Mouse (Mus musculus) intestine, embryonic 16.5 days (tissue): ENCODE measurements around the gene Gata5. TPM values are rescaled to one million over a fixed set of nuclear protein-coding genes. Genes with fewer than 3 reads are reported as not detected.
A peak's percentile ranks its signal among the peaks of the same experiment; 100 is the strongest.

Experiments used
- ATAC-seq: fragments of 200-750 bp; cut with Nextera tagmentation; 2 replicates; pipeline ENCODE4 v1.8.0; 2017; ENCODE audit warnings: moderate TSS enrichment, moderate library complexity
- H3K27ac ChIP-seq: fragments of 300-500 bp; sonication (generic); 2 replicates; pipeline ENCODE4 v1.5.1; 2014; ENCODE audit warnings: mild to moderate bottlenecking, low read length
- H3K27me3 ChIP-seq: fragments of 300-500 bp; sonication (generic); replicated peaks from 2 replicates; pipeline ENCODE4 v1.6.1; 2014; ENCODE audit warnings: low read length, control low read depth, mixed read lengths; ENCODE audit not compliant: control insufficient read depth, insufficient read depth
- H3K36me3 ChIP-seq: fragments of 300-500 bp; sonication (generic); 2 replicates; pipeline ENCODE4 v1.6.1; 2014; ENCODE audit warnings: low read length, control low read depth; ENCODE audit not compliant: control insufficient read depth, insufficient read depth
- H3K4me1 ChIP-seq: fragments of 300-500 bp; sonication (generic); 2 replicates; pipeline ENCODE4 v1.6.1; 2014; ENCODE audit warnings: low read length, control low read depth, mixed read lengths; ENCODE audit not compliant: control insufficient read depth, insufficient read depth
- H3K4me2 ChIP-seq: fragments of 300-500 bp; sonication (generic); 2 replicates; pipeline ENCODE4 v1.6.1; 2014; ENCODE audit warnings: low read depth, low read length, control low read depth
- H3K4me3 ChIP-seq: fragments of 300-500 bp; sonication (generic); 2 replicates; pipeline ENCODE4 v1.5.1; 2014; ENCODE audit warnings: mild to moderate bottlenecking, low read length
- H3K9ac ChIP-seq: fragments of 300-500 bp; sonication (generic); 2 replicates; pipeline ENCODE4 v1.6.1; 2014; ENCODE audit warnings: low read depth, low read length
- H3K9me3 ChIP-seq: fragments of 300-500 bp; sonication (generic); 2 replicates; pipeline ENCODE4 v1.6.1; 2016; ENCODE audit warnings: low read length, control low read depth; ENCODE audit not compliant: control insufficient read depth
- WGBS: fragments of 180-500 bp; shearing (Covaris S2); extraction: QIAGEN DNeasy Blood & Tissue Kit; methylation state at CpG from one replicate; pipeline ENCODE4 v1.1.7; 2014; 5-methylcytosine and 5-hydroxymethylcytosine counted together
- polyA plus RNA-seq: library from polyadenylated mRNA; unstranded; fragments of >200 nt; fragmentation: Nextera tagmentation; extraction: Ambion mirVana; gene quantifications from 2 replicates; pipeline ENCODE4 v1.2.1, GENCODE M21; 2015

The Gata5 gene
- polyA plus RNA-seq, 1 experiment from 2014 or later: 10.3 TPM

DNA sequence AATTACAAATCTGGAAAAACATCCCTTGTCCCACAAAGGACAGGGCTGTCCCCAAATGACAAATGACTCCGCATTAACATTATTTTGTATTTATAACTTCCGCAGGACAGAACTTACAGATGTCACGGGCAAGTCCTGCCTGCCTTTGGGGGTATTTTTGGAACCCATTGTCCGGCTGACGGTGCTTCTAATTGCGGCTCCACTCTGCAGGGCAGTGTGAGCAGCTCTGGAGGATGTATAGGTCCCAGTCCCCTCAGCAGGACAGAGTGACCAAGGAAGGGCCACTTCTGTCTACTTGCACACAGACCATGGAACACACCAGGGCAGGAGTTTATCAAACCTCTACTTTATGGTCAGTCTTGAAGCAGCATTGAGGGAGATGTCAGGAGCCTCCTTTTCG lies 16.9 kb downstream of the Gata5 start:
- H3K27ac ChIP-seq: no peak overlapping the region
- WGBS: 78% methylated on average over 7 of the region's 7 CpGs
- no peak overlapping the region for H3K9ac ChIP-seq
- H3K4me1 ChIP-seq: peaks cover 10% of the 10 kb centered on the region
- no peaks in the 10 kb centered on the region for H3K27me3 ChIP-seq
- H3K36me3 ChIP-seq: no peaks in the 10 kb centered on the region
- ATAC-seq: no peak
- no peak overlapping the region for H3K4me2 ChIP-seq
- no peak overlapping the region for H3K4me3 ChIP-seq
- H3K9me3 ChIP-seq: no peaks in the 10 kb centered on the region

GRCm38 (mm10) chr2:180314292-180314691 lies 20.2 kb downstream of the Gata5 start:
- 73% methylated on average over 2 of the region's 2 CpGs for WGBS
- H3K9me3 ChIP-seq: no peaks in the 10 kb centered on the region
- H3K27ac ChIP-seq: peak overlapping the region; percentile 50
- H3K9ac ChIP-seq: no peak overlapping the region
- no peaks in the 10 kb centered on the region; the same call in 1 of the 2 replicates for H3K4me1 ChIP-seq
- H3K4me2 ChIP-seq: no peak overlapping the region
- H3K27me3 ChIP-seq: no peaks in the 10 kb centered on the region
- ATAC-seq: peak; percentile 92
- no peak overlapping the region for H3K4me3 ChIP-seq
- H3K36me3 ChIP-seq: no peaks in the 10 kb centered on the region

GRCm38 (mm10) chr2:180311147-180311546 lies 23.4 kb downstream of the Gata5 start:
- Histone ChIP-seq H3K27me3 (no peaks in the 10 kb centered on the region), H3K9ac (no peak overlapping the region), H3K36me3 (no peaks in the 10 kb centered on the region), H3K27ac (no peak overlapping the region), H3K9me3 (no peaks in the 10 kb centered on the region), H3K4me2 (no peak overlapping the region), H3K4me3 (no peak overlapping the region), H3K4me1 (no peaks in the 10 kb centered on the region; the same call in 1 of the 2 replicates)
- ATAC-seq: no peak
- WGBS: 85% methylated on average over 4 of the region's 4 CpGs

GRCm38 (mm10) chr2:180307680-180308079 lies 26.8 kb downstream of the Gata5 start:
- no peak overlapping the region for H3K4me3 ChIP-seq
- H3K4me2 ChIP-seq: no peak overlapping the region
- no peak overlapping the region for H3K9ac ChIP-seq
- 39% methylated on average over 2 of the region's 2 CpGs for WGBS
- H3K27ac ChIP-seq: no peak overlapping the region
- no peaks in the 10 kb centered on the region for H3K27me3 ChIP-seq
- H3K4me1 ChIP-seq: 0 out of 2 replicates have a peak, but pooled peaks cover 3% of the 10 kb centered on the region
- no peak for ATAC-seq
- no peaks in the 10 kb centered on the region for H3K9me3 ChIP-seq
- H3K36me3 ChIP-seq: no peaks in the 10 kb centered on the region

DNA sequence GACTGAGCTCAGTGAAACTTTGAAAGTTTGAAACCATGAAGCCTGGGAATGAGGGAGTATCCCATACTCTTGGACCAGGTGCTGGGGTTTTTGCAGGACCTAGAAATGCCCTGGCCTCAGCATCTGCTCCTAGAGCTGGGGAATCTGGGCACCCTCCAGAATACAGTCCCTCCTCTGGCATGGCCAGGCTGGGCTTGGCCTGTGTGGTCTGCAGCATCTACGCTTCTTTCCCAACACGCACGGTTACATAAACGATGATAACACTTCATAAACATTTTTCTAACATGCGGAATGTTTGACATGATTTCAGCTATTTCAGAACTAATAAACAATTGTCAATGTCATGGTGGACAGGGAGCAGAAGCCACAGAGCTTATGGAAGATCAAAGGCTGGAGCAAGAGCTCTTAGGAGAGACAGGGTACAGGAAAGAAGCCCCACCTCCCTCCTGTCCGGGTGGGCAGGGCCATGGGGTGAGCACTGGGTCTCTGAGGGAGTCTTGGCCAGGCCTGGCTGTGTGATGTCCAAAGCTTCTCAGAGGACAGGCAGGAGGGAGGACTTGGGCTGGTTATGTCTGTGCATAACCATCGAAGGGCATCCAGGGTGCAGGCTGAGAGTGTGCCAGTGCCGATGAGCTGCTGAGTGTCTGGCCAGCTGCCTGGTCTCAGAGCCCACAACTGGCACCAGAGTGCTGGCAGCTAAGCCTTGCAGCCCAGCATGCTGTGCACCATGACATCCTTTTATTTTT lies 27.9 kb downstream of the Gata5 start:
- H3K4me2 ChIP-seq: no peak overlapping the region

GRCm38 (mm10) chr2:180306009-180306408 lies 28.5 kb downstream of the Gata5 start:
- Histone ChIP-seq H3K27me3 (no peaks in the 10 kb centered on the region), H3K9ac (no peak overlapping the region), H3K27ac (no peak overlapping the region), H3K36me3 (no peaks in the 10 kb centered on the region), H3K9me3 (no peaks in the 10 kb centered on the region), H3K4me1 (peaks cover 9% of the 10 kb centered on the region; the same call in 1 of the 2 replicates), H3K4me2 (no peak overlapping the region), H3K4me3 (no peak overlapping the region)
- no peak for ATAC-seq
- 83% methylated on average over 2 of the region's 2 CpGs for WGBS

More for the DNA sequence above, 27.9 kb downstream of the Gata5 start:
- Histone ChIP-seq H3K4me1 (peaks cover 3% of the 10 kb centered on the region; the same call in 1 of the 2 replicates), H3K27me3 (no peaks in the 10 kb centered on the region), H3K9ac (no peak overlapping the region), H3K36me3 (no peaks in the 10 kb centered on the region), H3K4me3 (no peak overlapping the region), H3K9me3 (no peaks in the 10 kb centered on the region), H3K27ac (no peak overlapping the region)
- ATAC-seq: no peak
- WGBS: 52% methylated on average over 8 of the region's 8 CpGs

GRCm38 (mm10) chr2:180305490-180305889 lies 29.0 kb downstream of the Gata5 start:
- WGBS: 83% methylated on average over 3 of the region's 3 CpGs
- no peaks in the 10 kb centered on the region for H3K36me3 ChIP-seq
- no peak for ATAC-seq
- H3K4me2 ChIP-seq: no peak overlapping the region
- H3K4me1 ChIP-seq: peaks cover 13% of the 10 kb centered on the region
- H3K9ac ChIP-seq: no peak overlapping the region
- no peaks in the 10 kb centered on the region for H3K9me3 ChIP-seq
- no peaks in the 10 kb centered on the region for H3K27me3 ChIP-seq
- no peak overlapping the region for H3K27ac ChIP-seq
- no peak overlapping the region for H3K4me3 ChIP-seq

- no peaks in the 10 kb centered on the region for H3K36me3 ChIP-seq
- H3K27me3 ChIP-seq: no peaks in the 10 kb centered on the region
- H3K4me1 ChIP-seq: peaks cover 17% of the 10 kb centered on the region
- no peak for ATAC-seq
- WGBS: 66% methylated on average over 4 of the region's 4 CpGs
- no peak overlapping the region for H3K27ac ChIP-seq
- H3K4me3 ChIP-seq: no peak overlapping the region
- H3K9me3 ChIP-seq: no peaks in the 10 kb centered on the region
- no peak overlapping the region for H3K9ac ChIP-seq
- no peak overlapping the region for H3K4me2 ChIP-seq
These were observed 29.9 kb downstream of the Gata5 start for GRCm38 (mm10) chr2:180304554-180304953.

DNA sequence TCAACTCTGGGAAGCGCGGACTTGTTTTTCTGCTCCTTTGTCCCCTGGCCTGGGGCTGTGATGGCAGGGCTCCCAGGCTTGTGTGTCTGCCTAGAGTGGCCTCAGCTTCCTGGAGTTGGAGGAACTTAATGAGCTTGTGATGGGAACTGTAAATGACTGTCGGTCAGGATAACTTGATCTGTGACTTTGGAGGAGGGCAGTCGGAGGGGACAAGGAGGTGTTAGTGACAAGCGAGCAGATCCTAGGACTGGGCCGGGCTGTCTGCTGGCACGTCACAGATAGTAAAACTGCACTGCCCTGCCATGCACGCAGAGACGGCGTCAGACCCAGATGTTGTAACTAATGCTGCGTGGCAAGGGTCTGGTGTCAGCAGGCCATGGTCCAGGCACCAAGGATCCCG lies 31.0 kb downstream of the Gata5 start:
- no peak for ATAC-seq
- no peaks in the 10 kb centered on the region for H3K36me3 ChIP-seq
- WGBS: 73% methylated on average over 12 of the region's 12 CpGs
- H3K9ac ChIP-seq: no peak overlapping the region
- no peak overlapping the region for H3K27ac ChIP-seq
- no peaks in the 10 kb centered on the region for H3K27me3 ChIP-seq
- no peak overlapping the region for H3K4me3 ChIP-seq
- no peak overlapping the region for H3K4me2 ChIP-seq
- peaks cover 24% of the 10 kb centered on the region for H3K4me1 ChIP-seq
- no peaks in the 10 kb centered on the region for H3K9me3 ChIP-seq

GRCm38 (mm10) chr2:180302201-180302600 lies 32.3 kb downstream of the Gata5 start:
- WGBS: 75% methylated on average over 4 of the region's 4 CpGs
- H3K36me3 ChIP-seq: no peaks in the 10 kb centered on the region
- no peak for ATAC-seq
- no peaks in the 10 kb centered on the region for H3K9me3 ChIP-seq
- no peak overlapping the region for H3K9ac ChIP-seq
- no peaks in the 10 kb centered on the region for H3K27me3 ChIP-seq
- no peak overlapping the region for H3K4me3 ChIP-seq
- no peak overlapping the region for H3K4me2 ChIP-seq
- H3K4me1 ChIP-seq: peaks cover 25% of the 10 kb centered on the region
- no peak overlapping the region for H3K27ac ChIP-seq
